Mouse (Mus musculus) spleen, adult 2 months (tissue): ENCODE results near the gene Ifi205.

Experiments used
- CTCF ChIP-seq: fragments of 200-500 bp; IDR thresholded peaks from 2 replicates; pipeline ENCODE4 v1.5.1; 2011; ENCODE audit warnings: mild to moderate bottlenecking, inconsistent platforms; ENCODE audit not compliant: insufficient read depth, insufficient read length, insufficient replicate concordance; ENCODE audit errors: extremely low read depth
- POLR2A ChIP-seq: fragments of 200-500 bp; IDR thresholded peaks from 2 replicates; pipeline ENCODE4 v1.6.1; 2011; ENCODE audit warnings: low read depth, low read length, inconsistent platforms

DNA sequence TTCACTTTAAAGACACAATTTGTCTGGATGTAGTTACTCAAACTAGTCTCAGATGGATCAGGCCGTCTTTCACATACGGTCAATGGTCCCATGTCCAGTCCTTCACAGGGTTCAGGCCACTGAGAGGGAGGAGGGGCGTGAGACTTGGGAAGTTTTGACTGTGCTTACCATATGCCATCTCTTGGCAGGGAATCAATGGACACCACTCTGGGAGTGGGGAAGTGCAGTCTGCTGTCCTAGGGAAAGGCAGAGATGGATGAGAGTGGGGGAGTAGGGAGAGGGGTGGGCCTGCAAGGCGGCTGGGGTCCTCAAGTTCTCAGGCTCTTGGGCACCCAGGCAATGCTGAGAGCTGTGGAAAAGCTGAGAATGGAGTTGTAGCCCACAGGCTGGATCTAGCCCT, 36.6 kb downstream of the Ifi205 start:
- TF ChIP-seq CTCF: no peak
- no peak for TF ChIP-seq POLR2A
